Mouse (Mus musculus) layer of hippocampus, adult 2 months (tissue): Measurements from ENCODE around the gene Col13a1. TPM values are rescaled to one million over a fixed set of nuclear protein-coding genes. Genes with fewer than 3 reads are reported as not detected.

ENCODE experiments used
- DNase-seq, 2 experiments: peaks; one replicate each; pipeline ENCODE4 v3.0.0; 2022; ENCODE audit warnings: low spot score in 2 of 2
- H3K27ac ChIP-seq: fragments of 200-600 bp; 2 replicates; pipeline ENCODE4 v1.8.1; 2022
- H3K4me3 ChIP-seq: fragments of 200-600 bp; 2 replicates; pipeline ENCODE4 v1.8.1; 2022; ENCODE audit warnings: mild to moderate bottlenecking
- CTCF ChIP-seq: fragments of 200-600 bp; conservative IDR thresholded peaks from 2 replicates; pipeline ENCODE4 v1.8.1; 2022; ENCODE audit warnings: antibody characterized with exemption, mild to moderate bottlenecking, moderate library complexity
- total RNA-seq, 2 experiments: library from RNA; stranded (reverse); gene quantifications; 2 replicates each; pipeline ENCODE4 v1.2.3; 2021

The Col13a1 gene
- total RNA-seq, 2 experiments from 2014 or later, result 1.1 to 1.5 TPM

GRCm38 (mm10) chr10:61852824-61853223 lies 126.1 kb downstream of the Col13a1 start:
- Histone ChIP-seq H3K4me3 (no peak overlapping the region), H3K27ac (no peak overlapping the region)
- DNase-seq, result no peak
- no peak for TF ChIP-seq CTCF

DNA sequence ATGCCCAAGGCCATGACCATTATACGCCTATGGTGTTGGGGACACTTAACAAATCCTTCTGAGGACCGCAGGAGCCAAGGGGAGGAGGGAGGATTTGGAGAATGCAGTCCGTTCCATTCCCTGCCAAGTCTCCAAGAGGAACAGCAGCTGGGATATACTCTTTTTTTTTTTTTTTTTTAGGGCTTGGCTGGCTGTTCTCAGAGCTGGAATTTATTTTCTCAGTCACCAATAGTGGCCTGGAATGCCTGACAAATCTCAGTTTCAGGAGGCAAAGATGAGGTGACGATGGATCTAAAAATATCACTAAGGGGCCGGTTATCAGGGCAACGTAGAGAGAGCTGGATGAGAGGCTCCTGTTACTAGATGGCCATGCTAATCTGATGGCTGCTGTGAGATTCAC lies 130.4 kb downstream of the Col13a1 start:
- peak in 1 of 2 experiments; percentile 10 for DNase-seq
- H3K27ac ChIP-seq, result no peak overlapping the region
- no peak overlapping the region for H3K4me3 ChIP-seq
- no peak for TF ChIP-seq CTCF

- Histone ChIP-seq H3K27ac (no peak overlapping the region), H3K4me3 (no peak overlapping the region)
- no peak for TF ChIP-seq CTCF
- DNase-seq, result no peak
Observed at GRCm38 (mm10) chr10:61845476-61845875, 133.4 kb downstream of the Col13a1 start.

DNA sequence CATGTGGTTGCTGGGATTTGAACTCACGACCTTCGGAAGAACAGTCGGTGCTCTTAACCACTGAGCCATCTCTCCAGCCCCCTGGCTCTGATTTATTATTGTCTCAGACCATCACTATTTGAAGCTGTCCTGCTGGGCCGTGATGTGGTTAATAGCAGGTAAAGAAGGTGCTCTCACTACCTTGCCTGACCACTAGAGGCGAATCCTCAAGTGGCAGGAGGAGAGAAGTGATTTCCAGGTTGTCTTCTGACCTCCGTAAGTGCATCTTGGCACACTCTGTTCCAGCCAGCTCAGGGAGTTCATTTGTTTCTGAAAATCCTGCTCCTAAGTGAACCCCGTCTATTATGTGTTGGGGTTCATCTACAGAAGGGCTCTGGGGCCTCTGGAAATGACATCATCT lies 134.4 kb downstream of the Col13a1 start:
- Histone ChIP-seq H3K4me3 (no peak overlapping the region), H3K27ac (no peak overlapping the region)
- peak; percentile 39 for TF ChIP-seq CTCF
- DNase-seq, result no peak

- H3K4me3 ChIP-seq, result no peak overlapping the region
- no peak for TF ChIP-seq CTCF
- H3K27ac ChIP-seq, result no peak overlapping the region
- no peak for DNase-seq
Observed at GRCm38 (mm10) chr10:61842261-61842660, 136.6 kb downstream of the Col13a1 start.

- DNase-seq, result no peak
- no peak overlapping the region for H3K27ac ChIP-seq
- TF ChIP-seq CTCF, result no peak
- H3K4me3 ChIP-seq, result no peak overlapping the region
Observed at GRCm38 (mm10) chr10:61839326-61839725, 139.6 kb downstream of the Col13a1 start.

DNA sequence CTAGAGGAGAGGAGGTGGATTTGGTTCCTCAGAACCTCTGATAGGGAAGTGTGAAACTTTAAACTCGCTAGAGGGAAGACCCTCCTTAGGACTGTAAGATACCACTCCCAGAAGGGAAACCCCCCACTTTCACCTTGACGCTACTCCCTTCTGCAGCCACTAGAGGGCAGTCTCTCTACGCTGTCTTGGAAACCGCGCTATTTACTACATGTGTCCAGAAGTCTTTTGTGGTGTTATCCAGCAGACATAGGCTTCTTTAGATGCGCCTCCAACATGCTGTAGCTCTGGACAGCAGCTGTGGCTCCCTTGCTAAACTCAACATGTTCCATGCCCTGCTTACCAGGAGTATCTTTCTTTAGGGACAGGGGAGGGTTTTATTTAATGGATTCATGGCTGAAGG lies 140.1 kb downstream of the Col13a1 start:
- H3K27ac ChIP-seq, result no peak overlapping the region
- peak; percentile 32 to 60 for DNase-seq
- peak; percentile 97 for TF ChIP-seq CTCF
- no peak overlapping the region for H3K4me3 ChIP-seq

- Histone ChIP-seq H3K4me3 (no peak overlapping the region), H3K27ac (no peak overlapping the region)
- DNase-seq, result no peak
- no peak for TF ChIP-seq CTCF
Observed at GRCm38 (mm10) chr10:61837286-61837685, 141.6 kb downstream of the Col13a1 start.

- no peak for TF ChIP-seq CTCF
- Histone ChIP-seq H3K27ac (no peak overlapping the region), H3K4me3 (no peak overlapping the region)
- DNase-seq, result no peak
Observed at GRCm38 (mm10) chr10:61834288-61834687, 144.6 kb downstream of the Col13a1 start.

GRCm38 (mm10) chr10:61832713-61833112 lies 146.2 kb downstream of the Col13a1 start:
- Histone ChIP-seq H3K27ac (no peak overlapping the region), H3K4me3 (no peak overlapping the region)
- TF ChIP-seq CTCF, result no peak
- no peak for DNase-seq

DNA sequence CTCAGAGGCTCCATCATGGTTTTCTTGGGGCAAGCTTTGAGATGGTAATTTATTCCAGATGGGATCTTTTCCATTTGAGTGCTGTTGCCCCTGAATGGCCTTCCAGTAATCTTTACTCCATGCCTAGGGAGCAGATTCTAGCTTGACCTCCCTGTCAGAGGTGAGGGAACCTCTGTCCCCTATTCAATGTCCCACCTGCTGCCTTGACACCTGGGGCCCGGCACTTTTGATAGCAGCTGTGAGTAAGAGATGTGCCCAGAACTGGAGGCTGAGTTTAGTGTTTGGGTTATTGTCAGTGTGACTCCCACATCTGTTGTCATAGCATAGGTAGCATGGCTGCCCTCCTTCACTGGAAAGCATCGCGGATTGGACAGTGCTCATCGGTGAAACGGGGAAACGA lies 147.2 kb downstream of the Col13a1 start:
- Histone ChIP-seq H3K4me3 (no peak overlapping the region), H3K27ac (no peak overlapping the region)
- no peak for TF ChIP-seq CTCF
- no peak for DNase-seq

GRCm38 (mm10) chr10:61831251-61831650 lies 147.7 kb downstream of the Col13a1 start:
- no peak for TF ChIP-seq CTCF
- no peak overlapping the region for H3K27ac ChIP-seq
- DNase-seq, result no peak
- no peak overlapping the region for H3K4me3 ChIP-seq

GRCm38 (mm10) chr10:61830817-61831216 lies 148.1 kb downstream of the Col13a1 start:
- no peak for DNase-seq
- no peak overlapping the region for H3K4me3 ChIP-seq
- no peak overlapping the region for H3K27ac ChIP-seq
- no peak for TF ChIP-seq CTCF

DNA sequence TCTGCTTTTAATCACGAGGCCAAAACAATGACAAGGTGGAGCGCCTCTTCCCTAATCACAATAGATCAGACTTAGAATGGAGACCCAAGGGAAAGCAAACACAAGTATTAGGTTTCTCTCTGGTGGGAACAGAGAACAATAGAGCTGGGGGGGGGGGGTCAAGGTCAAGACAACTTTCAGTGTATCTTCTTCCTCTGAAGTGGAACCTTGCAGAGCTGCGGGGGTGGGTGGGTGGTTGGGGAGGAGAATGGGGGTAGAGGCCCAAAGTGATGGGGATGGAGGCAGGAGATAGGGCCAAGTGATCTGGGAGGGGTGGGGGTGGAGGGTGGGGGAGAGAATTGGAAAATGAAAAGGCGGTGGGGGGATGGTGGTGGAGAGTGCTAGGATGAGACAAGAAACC lies 149.9 kb downstream of the Col13a1 start:
- Histone ChIP-seq H3K4me3 (no peak overlapping the region), H3K27ac (no peak overlapping the region)
- no peak for TF ChIP-seq CTCF
- no peak for DNase-seq
